In the genomic region with DNA sequence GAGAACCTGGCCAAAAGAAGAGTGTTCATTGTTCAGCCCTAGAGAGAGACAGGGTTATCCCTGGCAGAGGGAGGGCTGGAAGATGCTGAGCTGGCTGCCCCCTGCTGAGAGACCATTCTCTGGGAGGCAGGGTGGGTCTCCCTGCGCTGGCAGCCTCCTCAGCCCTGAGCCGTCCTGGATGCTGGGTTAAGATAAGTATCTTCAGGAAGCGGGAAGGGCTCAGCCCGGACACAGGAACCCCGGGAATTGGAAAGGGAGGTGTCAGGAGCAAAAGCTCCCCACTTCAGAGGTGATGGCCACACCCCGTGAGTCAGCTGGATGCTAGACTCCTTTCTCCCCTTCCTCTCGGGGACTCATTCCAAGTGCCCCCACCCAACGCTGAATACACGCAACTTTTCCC, we compare ENCODE assay signal across 13 mouse cellular contexts.
DNase-seq lines count a peak whose midpoint lies in the region; TF ChIP-seq lines count a peak whose summit lies in the region.
"Had no signal": no experiment of that assay in that cellular context is flagged by ENCODE, and none has a peak within 500 bp of the region (broad histone marks: within the 10 kb centered on the region; RNA-seq: fewer than 3 reads in every experiment).

No protein-coding gene starts in this region.

- intact Hi-C loops in heart, adult 2 months (cut with DNase I) = no loop called here
- intact Hi-C loops in heart, postnatal 36 days (cut with DNase I) = loop anchor here (2.0 kb wide), 1 partner anchor 30 kb away; no protein-coding TSS in a partner anchor

- H3K4me3 ChIP-seq in heart, adult 2 months = no peak overlapping the region
- H3K4me3 ChIP-seq: layer of hippocampus, adult 2 months; neural tube, embryonic 12.5 days had no signal

- no peaks in the 10 kb centered on the region for H3K79me2 ChIP-seq in heart, adult 2 months (replicated peaks; ENCODE audit: control insufficient read depth, insufficient read depth, low read length)

- TF ChIP-seq EP300 in heart, adult 2 months (IDR thresholded peaks at IDR 0.05; ENCODE audit: insufficient read depth, low read depth, low read length) = peak; percentile 53; the same call in 1 of the 2 replicates

- H3K36me3 ChIP-seq in heart, adult 2 months (ENCODE audit: control insufficient read depth, insufficient read depth, low read length) = no peaks in the 10 kb centered on the region
- H3K36me3 ChIP-seq: neural tube, embryonic 12.5 days had no signal

- TF ChIP-seq POLR2A in heart, adult 2 months (IDR thresholded peaks at IDR 0.05; ENCODE audit: insufficient read depth, low read depth, low read length) = no peak

- DNase-seq in heart, adult 2 months = peak; percentile 49 to 65
- DNase-seq in heart, postnatal 4 days = no peak
- DNase-seq in WW6 (ENCODE audit: low read depth, low spot score) = peak; percentile 11
- peak; percentile 18 to 28 for DNase-seq in heart, postnatal 36 days
- peak; percentile 21 for DNase-seq in lung, postnatal 14 days
- no peak for DNase-seq in frontal cortex, postnatal 14 days (ENCODE audit: low spot score in 2 of 2)
- DNase-seq in urinary bladder, postnatal 14 days (ENCODE audit: low spot score) = no peak
- DNase-seq: cerebellum, postnatal 36 days; forebrain, postnatal 0 days; liver; lung, embryonic 14.5 days had no signal

- H3K9ac ChIP-seq in heart, adult 2 months (ENCODE audit: low read depth, low read length) = no peak overlapping the region
- H3K9ac ChIP-seq: forebrain, postnatal 0 days; lung, embryonic 14.5 days; neural tube, embryonic 12.5 days had no signal

- H3K4me1 ChIP-seq in heart, adult 2 months (ENCODE audit: control insufficient read depth, insufficient read depth, low read length) = peaks cover 13% of the 10 kb centered on the region
- H3K4me1 ChIP-seq: neural tube, embryonic 12.5 days had no signal

- no peaks in the 10 kb centered on the region for H3K27me3 ChIP-seq in heart, adult 2 months (ENCODE audit: control insufficient read depth, insufficient read depth, low read length)
- H3K27me3 ChIP-seq: neural tube, embryonic 12.5 days had no signal

- H3K27ac ChIP-seq in heart, adult 2 months = no peak overlapping the region
- H3K27ac ChIP-seq: layer of hippocampus, adult 2 months; neural tube, embryonic 12.5 days had no signal

- 53% methylated on average over 9 of the region's 9 CpGs for WGBS in heart, adult 2 months

- peak; percentile 21; the same call in 1 of the 2 replicates for TF ChIP-seq CTCF in heart, adult 2 months (IDR thresholded peaks at IDR 0.05)

Comparison
In these comparisons a context has a peak if more than half of its experiments do, and no peak if none do; other contexts are left out.
1. DNase-seq: peak in heart, adult 2 months (2 of 2), WW6 (single experiment), heart, postnatal 36 days (2 of 2) and lung, postnatal 14 days (single experiment); none in heart, postnatal 4 days (single experiment), frontal cortex, postnatal 14 days (0 of 2) and urinary bladder, postnatal 14 days (single experiment).